Mouse (Mus musculus) limb, embryonic 15.5 days (tissue): Measurements from ENCODE around the gene Mlxip. TPM values are rescaled to one million over a fixed set of nuclear protein-coding genes. Genes with fewer than 3 reads are reported as not detected.

Experiments used
- ATAC-seq: fragments of 200-750 bp; cut with Nextera tagmentation; 2 replicates; pipeline ENCODE4 v1.8.0; 2017; ENCODE audit warnings: low read depth, moderate TSS enrichment; ENCODE audit not compliant: insufficient number of reproducible peaks, low FRiP score, low TSS enrichment
- H3K27ac ChIP-seq: fragments of 300-500 bp; sonication (generic); 2 replicates; pipeline ENCODE4 v1.5.1; 2015; ENCODE audit warnings: moderate library complexity, mild to moderate bottlenecking, inconsistent platforms
- H3K27me3 ChIP-seq: fragments of 300-500 bp; sonication (generic); 2 replicates; pipeline ENCODE4 v1.6.1; 2015; ENCODE audit warnings: inconsistent platforms
- H3K36me3 ChIP-seq: fragments of 300-500 bp; sonication (generic); 2 replicates; pipeline ENCODE4 v1.6.1; 2015; ENCODE audit warnings: inconsistent platforms
- H3K4me1 ChIP-seq: fragments of 300-500 bp; sonication (generic); 2 replicates; pipeline ENCODE4 v1.6.1; 2015; ENCODE audit warnings: inconsistent platforms
- H3K4me2 ChIP-seq: fragments of 300-500 bp; sonication (generic); 2 replicates; pipeline ENCODE4 v1.6.1; 2015; ENCODE audit warnings: mild to moderate bottlenecking, inconsistent platforms
- H3K4me3 ChIP-seq: fragments of 300-500 bp; sonication (generic); 2 replicates; pipeline ENCODE4 v1.5.1; 2015; ENCODE audit warnings: mild to moderate bottlenecking, inconsistent platforms
- H3K9ac ChIP-seq: fragments of 300-500 bp; sonication (generic); 2 replicates; pipeline ENCODE4 v1.6.1; 2015; ENCODE audit warnings: inconsistent platforms
- H3K9me3 ChIP-seq: fragments of 300-500 bp; sonication (generic); 2 replicates; pipeline ENCODE4 v1.6.1; 2016; ENCODE audit warnings: inconsistent platforms
- WGBS: fragments of 180-500 bp; shearing (Covaris S2); methylation state at CpG from one replicate; pipeline ENCODE4 v1.1.7; 2015; 5-methylcytosine and 5-hydroxymethylcytosine counted together
- polyA plus RNA-seq: library from polyadenylated mRNA; unstranded; fragments of >200 nt; fragmentation: Nextera tagmentation; extraction: Ambion mirVana; gene quantifications from 2 replicates; pipeline ENCODE4 v1.2.1, GENCODE M21; 2015

Gene Mlxip
- polyA plus RNA-seq, 1 experiment from 2014 or later = 13.7 TPM

DNA sequence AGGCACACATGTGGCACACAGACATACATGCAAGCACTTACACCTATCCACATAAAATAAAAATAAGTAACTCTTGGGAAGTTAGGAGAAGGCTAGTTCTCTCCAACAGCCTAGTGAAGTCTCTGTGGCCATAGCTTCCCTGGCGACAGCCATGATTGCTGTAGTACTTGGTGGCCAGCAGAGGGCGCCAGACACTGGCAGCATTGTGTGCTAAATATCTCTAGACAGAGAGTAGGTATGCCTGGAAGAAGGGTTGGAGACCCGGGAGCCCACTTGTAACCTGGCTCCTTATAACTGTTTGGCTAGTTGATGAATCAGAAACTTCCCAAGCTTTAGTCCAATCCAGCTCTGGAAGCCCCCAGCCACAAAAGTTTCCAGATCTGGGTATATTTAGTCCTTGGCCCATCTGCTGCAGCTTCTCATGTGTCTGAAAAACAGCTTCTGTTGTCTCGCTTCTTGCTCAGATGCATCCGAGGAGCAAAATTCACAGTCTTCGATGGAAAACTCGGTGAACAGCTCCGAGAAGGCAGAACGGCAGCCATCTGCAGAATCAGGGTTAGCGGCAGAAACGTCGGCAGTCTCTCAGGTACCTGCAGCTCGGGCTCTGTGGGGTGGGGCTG lies 25.6 kb upstream of the Mlxip start:
- H3K27ac ChIP-seq = no peak overlapping the region
- H3K9ac ChIP-seq = no peak overlapping the region
- peaks cover 72% of the 10 kb centered on the region for H3K36me3 ChIP-seq
- no peak for ATAC-seq
- no peaks in the 10 kb centered on the region for H3K27me3 ChIP-seq
- H3K4me2 ChIP-seq = no peak overlapping the region
- H3K4me1 ChIP-seq = no peaks in the 10 kb centered on the region
- WGBS = 77% methylated on average over 13 of the region's 13 CpGs
- H3K4me3 ChIP-seq = no peak overlapping the region
- no peaks in the 10 kb centered on the region for H3K9me3 ChIP-seq

DNA sequence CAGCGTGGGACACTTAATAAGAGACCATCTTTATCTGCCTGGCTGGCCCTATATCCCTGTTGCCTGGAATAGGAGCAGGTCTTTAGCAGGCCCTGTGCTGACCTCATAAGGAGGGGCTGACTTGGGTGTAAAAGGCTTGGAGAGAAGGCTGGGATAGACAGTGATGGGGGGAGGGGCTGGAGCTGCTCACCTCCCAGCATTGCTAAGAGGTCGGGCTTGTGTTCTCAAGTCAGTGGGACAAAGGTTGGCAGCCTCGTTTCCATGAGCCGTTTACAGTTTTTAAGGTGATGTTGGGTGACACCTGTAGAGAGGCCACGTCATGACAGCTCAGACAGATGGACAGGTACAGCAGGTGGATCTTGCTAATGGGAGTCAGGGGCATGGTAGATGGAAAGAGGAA lies 24.5 kb upstream of the Mlxip start:
- no peak overlapping the region for H3K4me2 ChIP-seq

DNA sequence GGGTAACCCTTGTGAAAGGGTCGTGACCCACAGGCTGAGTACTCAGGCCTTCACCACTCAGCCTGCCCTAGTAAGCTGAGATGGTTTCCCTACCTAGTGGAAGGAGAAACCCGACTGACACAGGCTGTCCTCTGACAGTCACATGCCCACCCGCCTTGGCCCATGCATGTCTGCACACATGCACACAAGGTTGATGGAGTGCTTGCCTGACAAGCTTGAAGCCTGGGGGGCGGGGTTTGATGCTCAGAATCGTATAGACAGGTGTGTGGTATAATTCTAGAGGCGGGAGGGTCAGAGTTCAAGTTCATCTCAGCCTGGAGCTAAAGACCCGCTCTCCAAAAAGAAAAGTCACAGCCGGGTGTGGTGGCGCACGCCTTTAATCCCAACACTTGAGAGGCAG lies 19.3 kb upstream of the Mlxip start:
- no peak overlapping the region for H3K4me3 ChIP-seq
- H3K9me3 ChIP-seq = no peaks in the 10 kb centered on the region
- peaks cover 44% of the 10 kb centered on the region for H3K36me3 ChIP-seq
- H3K4me2 ChIP-seq = no peak overlapping the region
- no peak overlapping the region for H3K9ac ChIP-seq
- ATAC-seq = no peak
- H3K27me3 ChIP-seq = no peaks in the 10 kb centered on the region
- 86% methylated on average over 10 of the region's 10 CpGs for WGBS
- no peak overlapping the region for H3K27ac ChIP-seq
- peaks cover 15% of the 10 kb centered on the region for H3K4me1 ChIP-seq

More for the DNA sequence above, 24.5 kb upstream of the Mlxip start:
- Histone ChIP-seq H3K27ac (no peak overlapping the region), H3K9ac (no peak overlapping the region), H3K27me3 (no peaks in the 10 kb centered on the region), H3K36me3 (peaks cover 68% of the 10 kb centered on the region), H3K4me3 (no peak overlapping the region), H3K4me1 (no peaks in the 10 kb centered on the region), H3K9me3 (no peaks in the 10 kb centered on the region)
- no peak for ATAC-seq
- 83% methylated on average over 5 of the region's 5 CpGs for WGBS

DNA sequence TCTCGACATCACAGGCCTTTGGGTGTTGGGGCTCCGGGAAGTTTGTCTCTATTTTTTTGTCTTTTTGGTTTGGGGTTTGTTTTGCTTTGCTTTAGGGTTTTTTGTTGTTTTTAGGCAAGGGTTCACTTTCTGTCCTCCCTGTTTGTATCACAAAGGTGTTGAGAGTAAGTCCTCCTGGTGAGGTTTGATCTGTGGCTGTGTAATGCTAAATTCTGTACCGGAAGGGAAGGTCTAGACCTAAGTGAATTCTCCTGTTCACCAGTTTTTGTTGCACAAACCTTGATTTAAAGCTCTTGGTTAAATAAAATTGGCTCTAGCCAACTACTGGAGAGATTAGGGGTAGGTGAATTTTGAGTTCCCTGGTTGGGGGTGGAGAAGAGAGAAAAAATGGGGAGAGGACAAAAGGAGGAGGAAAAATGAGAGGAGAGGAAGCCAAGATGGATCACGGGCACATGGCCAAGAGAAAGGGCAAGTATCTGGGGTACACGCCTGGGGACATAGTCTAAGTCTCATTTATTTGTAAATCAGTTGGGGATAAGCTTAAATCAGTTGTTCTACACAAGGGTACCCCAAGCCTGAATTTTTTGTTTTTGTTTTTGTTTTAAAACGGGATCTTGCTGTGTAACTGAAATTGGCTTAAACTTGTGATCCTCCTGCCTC lies 18.7 kb upstream of the Mlxip start:
- no peaks in the 10 kb centered on the region for H3K9me3 ChIP-seq
- H3K9ac ChIP-seq = no peak overlapping the region
- no peak for ATAC-seq
- H3K36me3 ChIP-seq = peaks cover 37% of the 10 kb centered on the region
- H3K27me3 ChIP-seq = no peaks in the 10 kb centered on the region
- no peak overlapping the region for H3K4me3 ChIP-seq
- 92% methylated on average over 6 of the region's 6 CpGs for WGBS
- H3K4me2 ChIP-seq = no peak overlapping the region
- peaks cover 15% of the 10 kb centered on the region for H3K4me1 ChIP-seq
- H3K27ac ChIP-seq = no peak overlapping the region

GRCm38 (mm10) chr5:123376569-123376968 lies 18.0 kb upstream of the Mlxip start:
- peaks cover 31% of the 10 kb centered on the region for H3K36me3 ChIP-seq
- H3K27me3 ChIP-seq = no peaks in the 10 kb centered on the region
- no peak overlapping the region for H3K4me3 ChIP-seq
- no peak overlapping the region for H3K27ac ChIP-seq
- H3K4me2 ChIP-seq = no peak overlapping the region
- H3K9me3 ChIP-seq = no peaks in the 10 kb centered on the region
- ATAC-seq = no peak
- no peak overlapping the region for H3K9ac ChIP-seq
- WGBS = 21% methylated on average over 10 of the region's 10 CpGs
- peaks cover 16% of the 10 kb centered on the region for H3K4me1 ChIP-seq

- no peaks in the 10 kb centered on the region for H3K27me3 ChIP-seq
- peaks cover 21% of the 10 kb centered on the region for H3K4me1 ChIP-seq
- no peaks in the 10 kb centered on the region for H3K9me3 ChIP-seq
- no peak overlapping the region for H3K9ac ChIP-seq
- no peak overlapping the region for H3K27ac ChIP-seq
- no peak overlapping the region for H3K4me2 ChIP-seq
- 70% methylated on average over 15 of the region's 15 CpGs for WGBS
- H3K36me3 ChIP-seq = peaks cover 23% of the 10 kb centered on the region
- no peak for ATAC-seq
- no peak overlapping the region for H3K4me3 ChIP-seq
Observed at GRCm38 (mm10) chr5:123377120-123377955, 17.3 kb upstream of the Mlxip start.

DNA sequence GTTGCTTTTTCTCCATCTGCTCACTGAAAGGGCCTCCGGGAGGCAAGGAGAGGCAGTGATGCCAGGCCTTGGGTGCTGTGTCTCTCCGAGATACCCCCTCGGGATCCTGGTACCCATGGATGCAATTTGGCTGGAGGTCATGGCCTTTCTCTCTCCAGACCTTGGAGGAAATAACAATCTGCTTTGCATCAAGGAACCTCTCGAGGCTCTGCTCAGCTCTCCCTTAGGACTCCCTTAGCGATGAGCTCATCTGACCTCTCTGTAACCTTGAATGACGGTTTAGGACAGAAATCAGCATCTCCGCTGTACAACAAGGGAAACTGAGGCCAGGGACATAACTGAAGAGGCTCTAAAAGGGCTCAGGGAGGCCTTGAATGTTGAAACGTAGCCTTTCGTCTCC lies 15.9 kb upstream of the Mlxip start:
- Histone ChIP-seq H3K4me1 (peaks cover 21% of the 10 kb centered on the region), H3K9ac (no peak overlapping the region), H3K36me3 (peaks cover 9% of the 10 kb centered on the region; the same call in 1 of the 2 replicates), H3K9me3 (no peaks in the 10 kb centered on the region), H3K27ac (no peak overlapping the region), H3K4me3 (no peak overlapping the region), H3K4me2 (no peak overlapping the region), H3K27me3 (no peaks in the 10 kb centered on the region)
- ATAC-seq = no peak
- WGBS = 53% methylated on average over 9 of the region's 9 CpGs

GRCm38 (mm10) chr5:123379504-123379931 lies 15.1 kb upstream of the Mlxip start:
- Histone ChIP-seq H3K27ac (no peak overlapping the region), H3K36me3 (peaks cover 5% of the 10 kb centered on the region; the same call in 1 of the 2 replicates), H3K27me3 (no peaks in the 10 kb centered on the region), H3K4me2 (no peak overlapping the region), H3K9me3 (no peaks in the 10 kb centered on the region), H3K4me3 (no peak overlapping the region), H3K4me1 (peaks cover 21% of the 10 kb centered on the region), H3K9ac (no peak overlapping the region)
- WGBS = 68% methylated on average over 5 of the region's 5 CpGs
- no peak for ATAC-seq

GRCm38 (mm10) chr5:123381968-123382367 lies 12.6 kb upstream of the Mlxip start:
- WGBS = 18% methylated on average over 20 of the region's 20 CpGs
- no peak overlapping the region for H3K27ac ChIP-seq
- no peaks in the 10 kb centered on the region for H3K9me3 ChIP-seq
- no peaks in the 10 kb centered on the region for H3K27me3 ChIP-seq
- H3K36me3 ChIP-seq = no peaks in the 10 kb centered on the region
- peak overlapping the region; percentile 22; the same call in 1 of the 2 replicates for H3K4me2 ChIP-seq
- no peak overlapping the region for H3K4me3 ChIP-seq
- no peak for ATAC-seq
- H3K9ac ChIP-seq = no peak overlapping the region
- peaks cover 15% of the 10 kb centered on the region for H3K4me1 ChIP-seq

DNA sequence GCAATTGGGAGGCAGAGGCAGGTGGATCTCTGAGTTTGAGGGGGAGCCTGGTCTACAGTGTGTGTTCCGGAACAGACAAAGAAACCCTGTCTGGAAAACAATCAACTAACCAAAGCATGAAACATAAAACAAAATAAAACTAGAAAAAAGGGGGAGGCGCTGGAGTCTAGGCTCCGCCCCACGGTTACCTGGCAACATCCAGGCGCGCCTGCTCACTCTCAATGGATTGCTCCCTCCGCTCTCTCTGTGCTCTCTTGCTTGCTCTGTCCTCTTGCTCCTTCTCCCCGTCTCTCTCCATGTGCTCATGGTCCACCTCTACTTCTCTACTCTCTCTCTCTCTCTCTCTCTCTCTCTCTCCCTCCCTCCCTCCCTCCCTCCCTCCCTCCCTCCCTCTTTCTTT lies 11.9 kb upstream of the Mlxip start:
- no peaks in the 10 kb centered on the region for H3K9me3 ChIP-seq
- WGBS = 88% methylated on average over 8 of the region's 8 CpGs
- no peak overlapping the region for H3K4me2 ChIP-seq
- no peak overlapping the region for H3K9ac ChIP-seq
- no peaks in the 10 kb centered on the region for H3K27me3 ChIP-seq
- H3K36me3 ChIP-seq = no peaks in the 10 kb centered on the region
- ATAC-seq = no peak
- no peak overlapping the region for H3K4me3 ChIP-seq
- no peak overlapping the region for H3K27ac ChIP-seq
- peaks cover 12% of the 10 kb centered on the region for H3K4me1 ChIP-seq

DNA sequence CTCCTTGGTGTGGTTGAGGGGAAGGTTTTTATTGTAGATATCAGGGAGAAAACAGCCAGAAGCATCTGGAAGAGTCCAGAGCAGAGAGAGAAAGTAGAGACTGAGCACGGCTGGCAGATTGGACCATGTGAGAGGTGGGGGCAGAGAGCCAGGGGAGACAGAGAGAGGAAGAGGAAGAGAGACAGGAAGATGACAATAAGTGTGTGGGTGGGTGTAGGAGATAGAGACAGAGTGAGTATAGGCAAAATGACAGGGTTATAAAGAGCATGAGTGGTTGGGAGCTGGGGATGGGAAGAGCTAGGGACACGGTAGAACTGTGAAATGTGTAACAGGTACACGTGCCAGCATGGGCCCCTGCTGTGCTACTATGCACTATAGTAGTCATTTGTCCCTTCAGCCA lies 6.1 kb upstream of the Mlxip start:
- peaks cover 6% of the 10 kb centered on the region for H3K4me1 ChIP-seq
- H3K27me3 ChIP-seq = no peaks in the 10 kb centered on the region
- no peak overlapping the region for H3K9ac ChIP-seq
- no peak overlapping the region for H3K27ac ChIP-seq
- WGBS = 28% methylated on average over 3 of the region's 3 CpGs
- ATAC-seq = no peak
- no peak overlapping the region for H3K4me2 ChIP-seq
- H3K4me3 ChIP-seq = no peak overlapping the region
- no peaks in the 10 kb centered on the region for H3K36me3 ChIP-seq
- H3K9me3 ChIP-seq = no peaks in the 10 kb centered on the region
